Mouse (Mus musculus) midbrain, embryonic 12.5 days (tissue): Measurements from ENCODE around the gene Sema3f. TPM values are rescaled to one million over a fixed set of nuclear protein-coding genes. Genes with fewer than 3 reads are reported as not detected.

ENCODE experiments used
- ATAC-seq: fragments of 200-750 bp; cut with Nextera tagmentation; 2 replicates; pipeline ENCODE4 v1.8.0; 2017; ENCODE audit warnings: low read depth, moderate TSS enrichment, moderate library complexity; ENCODE audit not compliant: low FRiP score
- H3K27ac ChIP-seq: fragments of 300-500 bp; sonication (generic); replicated peaks from 2 replicates; pipeline ENCODE4 v1.5.1; 2016; ENCODE audit warnings: mild to moderate bottlenecking
- H3K27me3 ChIP-seq: fragments of 300-500 bp; sonication (generic); 2 replicates; pipeline ENCODE4 v1.6.1; 2016; ENCODE audit warnings: mild to moderate bottlenecking
- H3K36me3 ChIP-seq: fragments of 300-500 bp; sonication (generic); 2 replicates; pipeline ENCODE4 v1.6.1; 2016
- H3K4me1 ChIP-seq: fragments of 300-500 bp; sonication (generic); 2 replicates; pipeline ENCODE4 v1.6.1; 2016
- H3K4me2 ChIP-seq: fragments of 300-500 bp; sonication (generic); replicated peaks from 2 replicates; pipeline ENCODE4 v1.6.1; 2016; ENCODE audit warnings: mild to moderate bottlenecking, moderate library complexity
- H3K4me3 ChIP-seq: fragments of 300-500 bp; sonication (generic); 2 replicates; pipeline ENCODE4 v1.5.1; 2016; ENCODE audit warnings: mild to moderate bottlenecking
- H3K9ac ChIP-seq: fragments of 300-500 bp; sonication (generic); replicated peaks from 2 replicates; pipeline ENCODE4 v1.6.1; 2016; ENCODE audit warnings: mild to moderate bottlenecking, moderate library complexity
- H3K9me3 ChIP-seq: fragments of 300-500 bp; sonication (generic); 2 replicates; pipeline ENCODE4 v1.6.1; 2016; ENCODE audit warnings: mild to moderate bottlenecking
- WGBS: fragments of 180-500 bp; shearing (Covaris S2); methylation state at CpG from one replicate; pipeline ENCODE4 v1.1.7; 2016; 5-methylcytosine and 5-hydroxymethylcytosine counted together
- polyA plus RNA-seq: library from polyadenylated mRNA; unstranded; fragments of >200 nt; fragmentation: Nextera tagmentation; extraction: Ambion mirVana; gene quantifications from 2 replicates; pipeline ENCODE4 v1.2.1, GENCODE M21; 2016

Sema3f gene
- 30.6 and 33.7 TPM in 2 replicates for polyA plus RNA-seq

- WGBS, result 2% methylated on average over 83 of the region's 86 CpGs
- Histone ChIP-seq H3K4me3 (peak within 1 kb of the TSS; percentile 85), H3K27ac (peak within 1 kb of the TSS; percentile 90), H3K27me3 (peaks cover 41% of the 10 kb centered on the region), H3K9ac (peak within 1 kb of the TSS; percentile 94), H3K4me2 (peak within 1 kb of the TSS; percentile 94), H3K9me3 (no peaks in the 10 kb centered on the region), H3K36me3 (0 out of 2 replicates have a peak, but pooled peaks cover 4% of the 10 kb centered on the region), H3K4me1 (peaks cover 58% of the 10 kb centered on the region)
- ATAC-seq, result peak; percentile 72
Measured at GRCm38 (mm10) chr9:107709697-107710483, at the start of gene Sema3f. Sema3f (minus strand) TSS chr9:107710475.

- Histone ChIP-seq H3K4me3 (no peak overlapping the region), H3K9me3 (no peaks in the 10 kb centered on the region), H3K36me3 (peaks cover 92% of the 10 kb centered on the region), H3K4me1 (no peaks in the 10 kb centered on the region), H3K9ac (no peak overlapping the region), H3K27me3 (no peaks in the 10 kb centered on the region), H3K4me2 (no peak overlapping the region), H3K27ac (no peak overlapping the region)
- 94% methylated on average over 6 of the region's 6 CpGs for WGBS
- no peak for ATAC-seq
Measured at GRCm38 (mm10) chr9:107759593-107759992, 49.3 kb upstream of the Sema3f start.

GRCm38 (mm10) chr9:107750378-107750777 lies 40.1 kb upstream of the Sema3f start:
- Histone ChIP-seq H3K27ac (no peak overlapping the region), H3K4me1 (no peaks in the 10 kb centered on the region), H3K36me3 (peaks cover 95% of the 10 kb centered on the region), H3K9me3 (no peaks in the 10 kb centered on the region; the same call in 1 of the 2 replicates), H3K4me3 (no peak overlapping the region), H3K4me2 (no peak overlapping the region), H3K9ac (no peak overlapping the region), H3K27me3 (no peaks in the 10 kb centered on the region)
- WGBS, result 98% methylated on average over 5 of the region's 5 CpGs
- no peak for ATAC-seq

DNA sequence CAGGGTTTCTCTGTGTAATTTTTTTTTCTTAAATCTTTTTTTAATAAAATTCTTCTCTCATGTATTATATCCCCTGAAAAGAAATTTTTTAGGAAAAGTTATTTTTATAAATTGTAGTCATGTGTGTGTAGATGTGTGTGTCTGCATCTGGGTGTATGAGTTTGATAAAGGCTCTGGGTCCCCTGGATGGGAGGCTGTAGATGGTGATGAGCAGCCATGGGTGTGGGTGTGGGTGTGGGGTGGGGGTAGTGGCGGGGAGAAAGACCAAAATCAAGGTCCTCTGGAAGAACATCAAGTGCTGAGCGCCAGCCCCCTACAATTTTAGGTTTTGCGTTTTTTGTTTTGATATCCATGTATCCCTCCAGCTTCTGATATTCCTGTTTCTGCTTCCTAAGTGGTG lies 37.8 kb upstream of the Sema3f start:
- H3K4me2 ChIP-seq, result no peak overlapping the region
- H3K9ac ChIP-seq, result no peak overlapping the region
- WGBS, result 96% methylated on average over 3 of the region's 3 CpGs
- H3K4me3 ChIP-seq, result no peak overlapping the region
- no peaks in the 10 kb centered on the region for H3K4me1 ChIP-seq
- no peaks in the 10 kb centered on the region for H3K27me3 ChIP-seq
- no peak overlapping the region for H3K27ac ChIP-seq
- no peak for ATAC-seq
- H3K36me3 ChIP-seq, result peaks cover 97% of the 10 kb centered on the region
- H3K9me3 ChIP-seq, result no peaks in the 10 kb centered on the region; the same call in 1 of the 2 replicates

DNA sequence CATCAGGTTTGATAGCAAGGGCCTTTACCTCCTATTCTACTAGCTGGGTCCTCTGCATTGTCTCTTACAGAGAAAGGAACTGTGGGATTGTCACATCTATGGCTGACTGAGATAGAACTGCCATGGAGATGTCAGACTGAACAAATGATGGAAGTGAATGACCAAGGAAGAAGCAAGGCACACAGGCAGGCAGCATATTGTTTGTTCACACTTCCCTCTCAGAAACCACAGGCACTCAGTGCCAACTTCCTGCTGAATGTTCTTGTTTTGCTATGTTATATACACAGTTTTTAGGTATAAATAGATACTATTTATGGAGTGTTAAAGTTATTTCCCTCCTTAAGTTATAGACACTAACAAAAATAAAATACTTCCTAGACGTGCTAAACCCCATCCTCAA lies 37.0 kb upstream of the Sema3f start:
- H3K4me1 ChIP-seq, result no peaks in the 10 kb centered on the region
- no peak overlapping the region for H3K27ac ChIP-seq
- no peak overlapping the region for H3K9ac ChIP-seq
- 95% methylated on average over 1 of the region's 1 CpGs for WGBS
- ATAC-seq, result no peak
- H3K36me3 ChIP-seq, result peaks cover 98% of the 10 kb centered on the region
- no peak overlapping the region for H3K4me3 ChIP-seq
- H3K4me2 ChIP-seq, result no peak overlapping the region
- no peaks in the 10 kb centered on the region for H3K27me3 ChIP-seq
- H3K9me3 ChIP-seq, result no peaks in the 10 kb centered on the region; the same call in 1 of the 2 replicates

DNA sequence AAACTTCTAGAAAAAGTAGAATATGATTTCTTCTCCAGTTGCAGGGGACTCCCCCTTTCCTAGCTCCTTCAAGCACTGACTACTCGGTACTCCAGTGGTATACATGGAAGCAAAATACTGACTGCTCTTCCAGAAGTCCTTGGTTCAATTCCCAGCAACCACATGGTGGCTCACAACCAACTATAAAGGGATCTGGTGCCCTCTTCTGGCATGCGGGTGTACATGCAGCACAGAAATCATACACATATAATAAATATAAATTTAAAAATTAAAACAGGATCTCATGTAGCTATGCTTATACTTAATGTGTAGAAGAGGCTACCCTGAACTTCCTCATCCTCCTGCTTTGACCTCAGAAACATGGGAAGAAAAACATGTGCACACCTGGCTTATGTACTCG lies 36.4 kb upstream of the Sema3f start:
- no peak overlapping the region for H3K9ac ChIP-seq
- H3K4me1 ChIP-seq, result no peaks in the 10 kb centered on the region
- no peaks in the 10 kb centered on the region; the same call in 1 of the 2 replicates for H3K9me3 ChIP-seq
- peaks cover 98% of the 10 kb centered on the region for H3K36me3 ChIP-seq
- 93% methylated on average over 3 of the region's 3 CpGs for WGBS
- ATAC-seq, result no peak
- H3K4me2 ChIP-seq, result no peak overlapping the region
- H3K27me3 ChIP-seq, result no peaks in the 10 kb centered on the region
- no peak overlapping the region for H3K4me3 ChIP-seq
- H3K27ac ChIP-seq, result no peak overlapping the region

DNA sequence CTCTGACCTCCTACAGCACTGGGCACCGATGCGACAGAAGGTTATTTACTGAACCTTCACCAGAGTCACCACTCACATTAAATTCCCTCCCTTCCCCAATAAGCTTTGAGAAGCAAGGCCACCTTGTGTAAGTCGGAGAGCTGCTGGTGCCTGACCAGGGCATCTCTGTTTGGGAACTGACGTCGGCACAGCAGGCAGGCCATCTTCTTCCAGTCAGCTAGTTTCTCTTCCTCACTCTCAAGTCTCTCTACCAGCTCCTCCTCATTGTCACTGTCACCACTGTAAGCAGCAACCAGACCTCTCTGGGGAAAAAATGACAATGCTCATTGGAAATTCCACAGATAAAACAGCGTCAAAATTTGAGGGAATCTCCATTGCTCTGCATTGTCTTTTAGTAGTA lies 33.8 kb upstream of the Sema3f start:
- H3K27me3 ChIP-seq, result no peaks in the 10 kb centered on the region
- H3K4me3 ChIP-seq, result no peak overlapping the region
- ATAC-seq, result no peak
- no peak overlapping the region for H3K9ac ChIP-seq
- H3K27ac ChIP-seq, result no peak overlapping the region
- H3K4me2 ChIP-seq, result no peak overlapping the region
- H3K9me3 ChIP-seq, result no peaks in the 10 kb centered on the region; the same call in 1 of the 2 replicates
- H3K36me3 ChIP-seq, result peaks cover 98% of the 10 kb centered on the region
- WGBS, result 94% methylated on average over 6 of the region's 6 CpGs
- H3K4me1 ChIP-seq, result no peaks in the 10 kb centered on the region

- no peak overlapping the region for H3K4me2 ChIP-seq
- H3K9ac ChIP-seq, result no peak overlapping the region
- H3K36me3 ChIP-seq, result peaks cover 52% of the 10 kb centered on the region
- no peak overlapping the region for H3K4me3 ChIP-seq
- peaks cover 30% of the 10 kb centered on the region for H3K4me1 ChIP-seq
- H3K9me3 ChIP-seq, result no peaks in the 10 kb centered on the region
- ATAC-seq, result no peak; the same call in 1 of the 2 replicates
- H3K27me3 ChIP-seq, result no peaks in the 10 kb centered on the region
- peak overlapping the region; percentile 67 for H3K27ac ChIP-seq
- WGBS, result 54% methylated on average over 4 of the region's 4 CpGs
Measured at GRCm38 (mm10) chr9:107738841-107739202, 28.5 kb upstream of the Sema3f start.

GRCm38 (mm10) chr9:107738020-107738840 lies 28.0 kb upstream of the Sema3f start:
- Histone ChIP-seq H3K4me2 (no peak overlapping the region), H3K9me3 (no peaks in the 10 kb centered on the region), H3K27me3 (no peaks in the 10 kb centered on the region), H3K36me3 (peaks cover 46% of the 10 kb centered on the region), H3K4me3 (no peak overlapping the region), H3K27ac (peak overlapping the region; percentile 83), H3K4me1 (peaks cover 30% of the 10 kb centered on the region), H3K9ac (no peak overlapping the region)
- WGBS, result 21% methylated on average over 7 of the region's 7 CpGs
- ATAC-seq, result peak; percentile 45

DNA sequence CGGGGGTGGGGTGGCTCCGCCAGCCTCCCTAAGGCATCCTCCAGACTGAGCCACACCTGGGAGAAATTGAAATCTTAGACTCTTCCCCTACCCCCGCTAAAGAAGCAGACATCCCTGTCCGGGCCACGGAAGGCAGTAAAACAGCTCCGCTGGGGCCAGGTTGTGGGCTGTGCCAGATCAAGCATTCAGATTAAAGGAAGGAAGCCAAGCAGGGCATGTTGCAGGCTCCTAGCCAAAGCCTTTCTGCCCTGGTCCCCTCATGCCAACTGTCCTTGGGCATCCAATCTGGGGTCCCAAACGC lies 25.9 kb upstream of the Sema3f start:
- peak overlapping the region; percentile 83 for H3K27ac ChIP-seq
- peak overlapping the region; percentile 34; the same call in 1 of the 2 replicates for H3K9ac ChIP-seq
- H3K4me2 ChIP-seq, result peak overlapping the region; percentile 44
- H3K36me3 ChIP-seq, result peaks cover 25% of the 10 kb centered on the region
- peaks cover 30% of the 10 kb centered on the region for H3K4me1 ChIP-seq
- H3K4me3 ChIP-seq, result peak overlapping the region; percentile 7; the same call in 1 of the 2 replicates
- H3K9me3 ChIP-seq, result no peaks in the 10 kb centered on the region
- H3K27me3 ChIP-seq, result no peaks in the 10 kb centered on the region
- WGBS, result 2% methylated on average over 7 of the region's 7 CpGs
- ATAC-seq, result no peak

DNA sequence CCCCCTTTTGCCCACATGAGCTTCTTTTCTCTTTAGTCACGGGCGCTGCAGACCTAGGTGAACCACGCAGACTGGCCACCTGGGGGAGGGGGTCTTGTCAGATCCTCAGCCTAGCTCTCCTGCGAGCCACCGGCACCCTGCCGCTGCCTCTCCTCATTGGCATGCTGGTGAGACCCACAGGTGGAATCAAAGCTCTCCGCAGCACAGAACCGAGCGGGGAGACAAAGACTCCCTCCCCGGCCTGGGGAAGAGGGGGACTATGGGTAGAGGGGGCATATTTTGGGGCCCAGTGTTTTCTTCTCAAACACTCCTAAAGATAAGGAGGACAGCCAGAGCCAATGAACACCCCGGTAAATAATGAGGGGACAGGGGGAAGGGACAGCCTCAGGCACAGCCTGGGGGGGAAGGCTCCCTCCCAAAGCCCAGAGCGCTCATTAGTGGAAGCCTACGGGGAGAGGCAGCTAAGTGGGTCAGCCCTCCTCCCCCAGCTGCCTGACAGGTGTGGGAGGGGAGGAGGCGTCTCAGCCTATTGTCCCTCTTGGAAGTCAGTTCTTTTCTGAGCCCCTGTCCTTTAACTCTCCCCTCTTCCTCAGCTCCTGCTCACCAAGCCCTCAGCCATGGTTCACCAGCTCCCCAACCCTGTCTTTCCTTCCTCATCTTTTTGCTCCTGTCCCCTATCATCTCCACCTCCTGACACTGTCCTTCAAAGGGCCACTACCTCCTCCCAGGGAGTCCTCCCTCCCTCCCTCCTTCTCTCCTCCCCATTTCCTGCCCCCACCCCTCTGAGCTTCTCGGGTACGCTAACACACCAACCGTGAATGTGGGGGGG lies 25.3 kb upstream of the Sema3f start:
- peaks cover 19% of the 10 kb centered on the region for H3K36me3 ChIP-seq
- H3K4me2 ChIP-seq, result peak overlapping the region; percentile 44
- no peaks in the 10 kb centered on the region for H3K27me3 ChIP-seq
- WGBS, result 1% methylated on average over 17 of the region's 17 CpGs
- H3K4me1 ChIP-seq, result peaks cover 34% of the 10 kb centered on the region
- no peaks in the 10 kb centered on the region for H3K9me3 ChIP-seq
- peak overlapping the region; percentile 34 for H3K9ac ChIP-seq
- peak; percentile 23 for ATAC-seq
- H3K4me3 ChIP-seq, result peak overlapping the region; percentile 17; the same call in 1 of the 2 replicates
- peak overlapping the region; percentile 83 for H3K27ac ChIP-seq
